Mouse (Mus musculus) kidney, postnatal 0 days (tissue): ENCODE measurements at regions not wholly inside any gene's neighbourhood (a gene's known extent, or its start where the extent isn't known, plus 50 kb on each side); places are given as distances from the start of the nearest gene placed in this dataset.

Experiments used
- ATAC-seq: fragments of 200-750 bp; cut with Nextera tagmentation; replicated peaks from 2 replicates; pipeline ENCODE4 v1.8.0; 2017; ENCODE audit warnings: low read depth, moderate number of reproducible peaks, moderate TSS enrichment, moderate library complexity; ENCODE audit not compliant: low FRiP score
- DNase-seq: peaks from one replicate; pipeline ENCODE4 v3.0.0-alpha.2; 2016; ENCODE audit warnings: low spot score
- H3K27ac ChIP-seq: fragments of 300-500 bp; sonication (generic); 2 replicates; pipeline ENCODE4 v1.5.1; 2014; ENCODE audit warnings: mild to moderate bottlenecking
- H3K27me3 ChIP-seq: fragments of 300-500 bp; sonication (generic); 2 replicates; pipeline ENCODE4 v1.6.1; 2014; ENCODE audit warnings: low read length, mixed read lengths; ENCODE audit not compliant: insufficient read depth
- H3K36me3 ChIP-seq: fragments of 300-500 bp; sonication (generic); 2 replicates; pipeline ENCODE4 v1.6.1; 2014; ENCODE audit warnings: low read length, mixed read lengths; ENCODE audit not compliant: insufficient read depth
- H3K4me1 ChIP-seq: fragments of 300-500 bp; sonication (generic); replicated peaks from 2 replicates; pipeline ENCODE4 v1.6.1; 2014; ENCODE audit warnings: antibody characterized with exemption, low read length, mixed read lengths; ENCODE audit not compliant: insufficient read depth
- H3K4me2 ChIP-seq: fragments of 300-500 bp; sonication (generic); 2 replicates; pipeline ENCODE4 v1.6.1; 2014; ENCODE audit warnings: mild to moderate bottlenecking, low read length, moderate library complexity, mixed read lengths
- H3K4me3 ChIP-seq: fragments of 300-500 bp; sonication (generic); replicated peaks from 2 replicates; pipeline ENCODE4 v1.5.1; 2014; ENCODE audit warnings: low read depth, low read length
- H3K9ac ChIP-seq: fragments of 300-500 bp; sonication (generic); 2 replicates; pipeline ENCODE4 v1.6.1; 2014; ENCODE audit warnings: low read depth, low read length
- H3K9me3 ChIP-seq: fragments of 300-500 bp; sonication (generic); replicated peaks from 2 replicates; pipeline ENCODE4 v1.6.1; 2016; ENCODE audit warnings: low read length, inconsistent platforms, mixed read lengths
- CTCF ChIP-seq: IDR thresholded peaks from 2 replicates; pipeline ENCODE4 v1.5.1; 2016; ENCODE audit warnings: antibody characterized with exemption, low read depth, mild to moderate bottlenecking, moderate library complexity
- WGBS: fragments of 180-500 bp; shearing (Covaris S2); extraction: QIAGEN DNeasy Blood & Tissue Kit; methylation state at CpG from one replicate; pipeline ENCODE4 v1.1.7; 2014; 5-methylcytosine and 5-hydroxymethylcytosine counted together

- H3K4me2 ChIP-seq: no peak overlapping the region
- DNase-seq (peak; percentile 55), ATAC-seq (no peak)
- H3K36me3 ChIP-seq: no peaks in the 10 kb centered on the region
- H3K27me3 ChIP-seq: no peaks in the 10 kb centered on the region
- 41% methylated on average over 3 of the region's 3 CpGs for WGBS
- no peaks in the 10 kb centered on the region for H3K9me3 ChIP-seq
- no peak overlapping the region for H3K9ac ChIP-seq
- H3K4me1 ChIP-seq: no peaks in the 10 kb centered on the region
- no peak overlapping the region for H3K4me3 ChIP-seq
- no peak for TF ChIP-seq CTCF
- no peak overlapping the region for H3K27ac ChIP-seq
These were observed 125.9 kb upstream of the Rxylt1 start for GRCm38 (mm10) chr10:122223076-122223475.

- no peak overlapping the region for H3K4me2 ChIP-seq
- 78% methylated on average over 4 of the region's 4 CpGs for WGBS
- ATAC-seq: no peak
- no peaks in the 10 kb centered on the region for H3K4me1 ChIP-seq
- no peak overlapping the region for H3K9ac ChIP-seq
- no peak for TF ChIP-seq CTCF
- H3K36me3 ChIP-seq: no peaks in the 10 kb centered on the region
- H3K4me3 ChIP-seq: no peak overlapping the region
- no peak for DNase-seq
- H3K27ac ChIP-seq: no peak overlapping the region
- H3K27me3 ChIP-seq: no peaks in the 10 kb centered on the region
- H3K9me3 ChIP-seq: no peaks in the 10 kb centered on the region
These were observed 120.4 kb upstream of the Rxylt1 start for GRCm38 (mm10) chr10:122217594-122217993.

- Histone ChIP-seq H3K4me2 (no peak overlapping the region), H3K4me1 (no peaks in the 10 kb centered on the region), H3K27me3 (no peaks in the 10 kb centered on the region), H3K9ac (no peak overlapping the region), H3K4me3 (no peak overlapping the region), H3K27ac (no peak overlapping the region), H3K9me3 (no peaks in the 10 kb centered on the region), H3K36me3 (no peaks in the 10 kb centered on the region)
- DNase-seq: no peak
- no peak for ATAC-seq
- WGBS: 39% methylated on average over 4 of the region's 4 CpGs
- no peak for TF ChIP-seq CTCF
These were observed 102.6 kb upstream of the Rxylt1 start for GRCm38 (mm10) chr10:122199791-122200190.

- 74% methylated on average over 4 of the region's 4 CpGs for WGBS
- Histone ChIP-seq H3K4me1 (no peaks in the 10 kb centered on the region), H3K27ac (no peak overlapping the region), H3K9ac (no peak overlapping the region), H3K9me3 (no peaks in the 10 kb centered on the region), H3K27me3 (no peaks in the 10 kb centered on the region), H3K36me3 (no peaks in the 10 kb centered on the region), H3K4me3 (no peak overlapping the region), H3K4me2 (no peak overlapping the region)
- ATAC-seq: no peak
- DNase-seq: no peak
- TF ChIP-seq CTCF: no peak
These were observed 100.5 kb upstream of the Rxylt1 start for GRCm38 (mm10) chr10:122197703-122198102.

- Histone ChIP-seq H3K27me3 (no peaks in the 10 kb centered on the region), H3K36me3 (no peaks in the 10 kb centered on the region), H3K9ac (no peak overlapping the region), H3K4me1 (no peaks in the 10 kb centered on the region), H3K9me3 (no peaks in the 10 kb centered on the region), H3K27ac (no peak overlapping the region), H3K4me3 (no peak overlapping the region), H3K4me2 (no peak overlapping the region)
- TF ChIP-seq CTCF: no peak
- ATAC-seq (no peak), DNase-seq (no peak)
- WGBS: 82% methylated on average over 9 of the region's 9 CpGs
These were observed 97.0 kb upstream of the Rxylt1 start for GRCm38 (mm10) chr10:122194139-122194538.

- H3K27me3 ChIP-seq: no peaks in the 10 kb centered on the region
- H3K9me3 ChIP-seq: no peaks in the 10 kb centered on the region
- no peak for DNase-seq
- WGBS: 85% methylated on average over 5 of the region's 5 CpGs
- no peak overlapping the region for H3K4me2 ChIP-seq
- H3K36me3 ChIP-seq: no peaks in the 10 kb centered on the region
- H3K9ac ChIP-seq: no peak overlapping the region
- H3K27ac ChIP-seq: no peak overlapping the region
- ATAC-seq: no peak
- no peak for TF ChIP-seq CTCF
- H3K4me1 ChIP-seq: no peaks in the 10 kb centered on the region
- no peak overlapping the region for H3K4me3 ChIP-seq
These were observed 96.2 kb upstream of the Rxylt1 start for GRCm38 (mm10) chr10:122193343-122193742.

GRCm38 (mm10) chr10:122185152-122185745, 88.1 kb upstream of the Rxylt1 start:
- TF ChIP-seq CTCF: no peak
- Histone ChIP-seq H3K9ac (no peak overlapping the region), H3K4me3 (no peak overlapping the region), H3K4me1 (no peaks in the 10 kb centered on the region), H3K27me3 (no peaks in the 10 kb centered on the region), H3K27ac (no peak overlapping the region), H3K36me3 (no peaks in the 10 kb centered on the region), H3K4me2 (no peak overlapping the region), H3K9me3 (no peaks in the 10 kb centered on the region)
- no peak for ATAC-seq
- DNase-seq: no peak
- WGBS: 85% methylated on average over 9 of the region's 9 CpGs
